Mouse (Mus musculus): ENCODE results near the gene 4933428G20Rik. TPM values are rescaled to one million over a fixed set of nuclear protein-coding genes. Genes with fewer than 3 reads are reported as not detected.
A peak's percentile ranks its signal among the peaks of the same experiment; 100 is the strongest.

The 4933428G20Rik gene
- total and polyA plus RNA-seq, 3 experiments: not detected

GRCm38 (mm10) chr11:97445999-97446511, 54.1 kb downstream of the 4933428G20Rik start:
- Histone ChIP-seq H3K4me1 (ENCODE audit: insufficient read depth, low read depth, low read length) (peaks cover 100% of the 10 kb centered on the region), H3K27me3 (ENCODE audit: insufficient read depth, low read length) (peaks cover under 1% of the 10 kb centered on the region), H3K4me3 (ENCODE audit: low read depth, low read length) (peak overlapping the region; percentile 56; the same call in 1 of the 2 replicates), H3K36me3 (replicated peaks) (peaks cover 65% of the 10 kb centered on the region), H3K9me3 (replicated peaks) (no peaks in the 10 kb centered on the region)
- peak; percentile 84 for DNase-seq (ENCODE audit: low spot score)
- no peak for TF ChIP-seq GATA2 (IDR thresholded peaks at IDR 0.05; ENCODE audit: borderline replicate concordance, low read depth, low read length)
- TF ChIP-seq CTCF (IDR thresholded peaks at IDR 0.05; ENCODE audit: low read depth, low read length): no peak
- TF ChIP-seq POLR2AphosphoS5 (IDR thresholded peaks at IDR 0.05; ENCODE audit: insufficient replicate concordance, low read depth, low read length): no peak
- no peak for TF ChIP-seq GATA1 (IDR thresholded peaks at IDR 0.05; ENCODE audit: borderline replicate concordance, low read length)
- peak; percentile 92 for TF ChIP-seq TAL1 (conservative IDR thresholded peaks at IDR 0.05; ENCODE audit: low read depth, low read length)
- ATAC-seq (ENCODE audit: extremely low read depth, insufficient number of reproducible peaks, low FRiP score, poor library complexity, severe bottlenecking): peak; percentile 70

GRCm38 (mm10) chr11:97445596-97445995, 54.5 kb downstream of the 4933428G20Rik start:
- Histone ChIP-seq H3K4me3 (ENCODE audit: low read depth, low read length) (peak overlapping the region; percentile 52; the same call in 1 of the 2 replicates), H3K9me3 (replicated peaks) (no peaks in the 10 kb centered on the region), H3K4me1 (ENCODE audit: insufficient read depth, low read depth, low read length) (peaks cover 100% of the 10 kb centered on the region), H3K27me3 (ENCODE audit: insufficient read depth, low read length) (peaks cover 5% of the 10 kb centered on the region), H3K36me3 (replicated peaks) (peaks cover 61% of the 10 kb centered on the region)
- no peak for TF ChIP-seq TAL1 (conservative IDR thresholded peaks at IDR 0.05; ENCODE audit: low read depth, low read length)
- DNase-seq (ENCODE audit: low spot score) (no peak), ATAC-seq (ENCODE audit: extremely low read depth, insufficient number of reproducible peaks, low FRiP score, poor library complexity, severe bottlenecking) (no peak)

GRCm38 (mm10) chr11:97442891-97443675, 57.1 kb downstream of the 4933428G20Rik start:
- DNase-seq (ENCODE audit: low spot score) (no peak), ATAC-seq (ENCODE audit: extremely low read depth, insufficient number of reproducible peaks, low FRiP score, poor library complexity, severe bottlenecking) (no peak)
- peaks cover 100% of the 10 kb centered on the region for H3K4me1 ChIP-seq (ENCODE audit: insufficient read depth, low read depth, low read length)
- H3K4me3 ChIP-seq (ENCODE audit: low read depth, low read length): peak overlapping the region; percentile 44; the same call in 1 of the 2 replicates
- H3K9me3 ChIP-seq (replicated peaks): no peaks in the 10 kb centered on the region
- TF ChIP-seq GATA1 (IDR thresholded peaks at IDR 0.05; ENCODE audit: borderline replicate concordance, low read length) (no peak), POLR2AphosphoS5 (IDR thresholded peaks at IDR 0.05; ENCODE audit: insufficient replicate concordance, low read depth, low read length) (no peak), TAL1 (conservative IDR thresholded peaks at IDR 0.05; ENCODE audit: low read depth, low read length) (no peak), CTCF (IDR thresholded peaks at IDR 0.05; ENCODE audit: low read depth, low read length) (no peak), GATA2 (IDR thresholded peaks at IDR 0.05; ENCODE audit: borderline replicate concordance, low read depth, low read length) (no peak)
- H3K27me3 ChIP-seq (ENCODE audit: insufficient read depth, low read length): peaks cover 21% of the 10 kb centered on the region
- H3K36me3 ChIP-seq (replicated peaks): peaks cover 49% of the 10 kb centered on the region

GRCm38 (mm10) chr11:97441658-97442125, 58.4 kb downstream of the 4933428G20Rik start:
- H3K36me3 ChIP-seq (replicated peaks): peaks cover 44% of the 10 kb centered on the region
- peaks cover 21% of the 10 kb centered on the region for H3K27me3 ChIP-seq (ENCODE audit: insufficient read depth, low read length)
- peak overlapping the region; percentile 50; the same call in 1 of the 2 replicates for H3K4me3 ChIP-seq (ENCODE audit: low read depth, low read length)
- DNase-seq (ENCODE audit: low spot score) (no peak), ATAC-seq (ENCODE audit: extremely low read depth, insufficient number of reproducible peaks, low FRiP score, poor library complexity, severe bottlenecking) (peak; percentile 29; the same call in 1 of the 2 replicates)
- H3K4me1 ChIP-seq (ENCODE audit: insufficient read depth, low read depth, low read length): peaks cover 94% of the 10 kb centered on the region
- H3K9me3 ChIP-seq (replicated peaks): no peaks in the 10 kb centered on the region
- TF ChIP-seq GATA1 (IDR thresholded peaks at IDR 0.05; ENCODE audit: borderline replicate concordance, low read length) (no peak), CTCF (IDR thresholded peaks at IDR 0.05; ENCODE audit: low read depth, low read length) (no peak), TAL1 (conservative IDR thresholded peaks at IDR 0.05; ENCODE audit: low read depth, low read length) (no peak), POLR2AphosphoS5 (IDR thresholded peaks at IDR 0.05; ENCODE audit: insufficient replicate concordance, low read depth, low read length) (no peak), GATA2 (IDR thresholded peaks at IDR 0.05; ENCODE audit: borderline replicate concordance, low read depth, low read length) (no peak)

- TF ChIP-seq CTCF (IDR thresholded peaks at IDR 0.05; ENCODE audit: low read depth, low read length) (no peak), TAL1 (conservative IDR thresholded peaks at IDR 0.05; ENCODE audit: low read depth, low read length) (no peak), GATA2 (IDR thresholded peaks at IDR 0.05; ENCODE audit: borderline replicate concordance, low read depth, low read length) (no peak), POLR2AphosphoS5 (IDR thresholded peaks at IDR 0.05; ENCODE audit: insufficient replicate concordance, low read depth, low read length) (no peak), GATA1 (IDR thresholded peaks at IDR 0.05; ENCODE audit: borderline replicate concordance, low read length) (no peak)
- peaks cover 48% of the 10 kb centered on the region for H3K36me3 ChIP-seq (replicated peaks)
- H3K9me3 ChIP-seq (replicated peaks): no peaks in the 10 kb centered on the region
- peaks cover 21% of the 10 kb centered on the region for H3K27me3 ChIP-seq (ENCODE audit: insufficient read depth, low read length)
- peaks cover 94% of the 10 kb centered on the region for H3K4me1 ChIP-seq (ENCODE audit: insufficient read depth, low read depth, low read length)
- no peak for ATAC-seq (ENCODE audit: extremely low read depth, insufficient number of reproducible peaks, low FRiP score, poor library complexity, severe bottlenecking)
- DNase-seq (ENCODE audit: low spot score): no peak
- H3K4me3 ChIP-seq (ENCODE audit: low read depth, low read length): peak overlapping the region; percentile 74; the same call in 1 of the 2 replicates
These were observed 59.0 kb downstream of the 4933428G20Rik start for GRCm38 (mm10) chr11:97441036-97441657.

Other genes starting within 250 kb of the 4933428G20Rik start
- 81.3 and 87.9 TPM in 2 replicates for gene Npepps, start 219.7 kb downstream of the 4933428G20Rik start, total RNA-seq (2014; fragmentation: Nextera tagmentation)
- 50.2 and 53.6 TPM in 2 replicates for gene Npepps, start 219.7 kb downstream of the 4933428G20Rik start, total RNA-seq (2017)
- gene Npepps, start 219.7 kb downstream of the 4933428G20Rik start, polyA plus RNA-seq (2012): 23.5 and 35.8 TPM in 2 replicates
- 77.5 and 85.1 TPM in 2 replicates for gene Mrpl45, start 184.6 kb downstream of the 4933428G20Rik start, total RNA-seq (2014; fragmentation: Nextera tagmentation)
- 46.3 and 46.8 TPM in 2 replicates for gene Mrpl45, start 184.6 kb downstream of the 4933428G20Rik start, total RNA-seq (2017)
- gene Mrpl45, start 184.6 kb downstream of the 4933428G20Rik start, polyA plus RNA-seq (2012): 8.3 and 13.1 TPM in 2 replicates
- gene Gpr179, start 148.3 kb downstream of the 4933428G20Rik start, total RNA-seq (2014; fragmentation: Nextera tagmentation): not detected in 2 replicates
- 0.06 and 0.11 TPM in 2 replicates for gene Gpr179, start 148.3 kb downstream of the 4933428G20Rik start, total RNA-seq (2017)
- 0.01 and 0.02 TPM in 2 replicates for gene Gpr179, start 148.3 kb downstream of the 4933428G20Rik start, polyA plus RNA-seq (2012)
- 14.9 and 49.0 TPM in 2 replicates for gene Socs7, start 137.8 kb downstream of the 4933428G20Rik start, total RNA-seq (2014; fragmentation: Nextera tagmentation)
- 11.3 and 15.4 TPM in 2 replicates for gene Socs7, start 137.8 kb downstream of the 4933428G20Rik start, total RNA-seq (2017)
- gene Socs7, start 137.8 kb downstream of the 4933428G20Rik start, polyA plus RNA-seq (2012): 5.2 and 6.0 TPM in 2 replicates
- gene Arhgap23, start 84.8 kb downstream of the 4933428G20Rik start, total RNA-seq (2014; fragmentation: Nextera tagmentation): 8.5 and 17.9 TPM in 2 replicates
- gene Arhgap23, start 84.8 kb downstream of the 4933428G20Rik start, total RNA-seq (2017): 2.4 and 4.4 TPM in 2 replicates
- 18.6 and 21.9 TPM in 2 replicates for gene Arhgap23, start 84.8 kb downstream of the 4933428G20Rik start, polyA plus RNA-seq (2012)
- gene Srcin1, start 75.8 kb upstream of the 4933428G20Rik start, total RNA-seq (2014; fragmentation: Nextera tagmentation): 0.15 TPM in 2 replicates
- gene Srcin1, start 75.8 kb upstream of the 4933428G20Rik start, total RNA-seq (2017): 0.29 and 0.49 TPM in 2 replicates
- gene Srcin1, start 75.8 kb upstream of the 4933428G20Rik start, polyA plus RNA-seq (2012): 0.21 and 0.25 TPM in 2 replicates
- gene Epop, start 129.4 kb upstream of the 4933428G20Rik start, total RNA-seq (2014; fragmentation: Nextera tagmentation): 2.6 and 4.5 TPM in 2 replicates
- 2.7 and 3.9 TPM in 2 replicates for gene Epop, start 129.4 kb upstream of the 4933428G20Rik start, total RNA-seq (2017)
- 60.9 and 77.7 TPM in 2 replicates for gene Epop, start 129.4 kb upstream of the 4933428G20Rik start, polyA plus RNA-seq (2012)
- gene Mllt6, start 163.1 kb upstream of the 4933428G20Rik start, total RNA-seq (2014; fragmentation: Nextera tagmentation): 16.5 and 18.7 TPM in 2 replicates
- 10.9 and 11.2 TPM in 2 replicates for gene Mllt6, start 163.1 kb upstream of the 4933428G20Rik start, total RNA-seq (2017)
- gene Mllt6, start 163.1 kb upstream of the 4933428G20Rik start, polyA plus RNA-seq (2012): 38.3 and 42.6 TPM in 2 replicates
- 14.7 and 19.1 TPM in 2 replicates for gene Cisd3, start 185.5 kb upstream of the 4933428G20Rik start, total RNA-seq (2014; fragmentation: Nextera tagmentation)
- 8.8 and 14.9 TPM in 2 replicates for gene Cisd3, start 185.5 kb upstream of the 4933428G20Rik start, total RNA-seq (2017)
- 0.69 and 2.6 TPM in 2 replicates for gene Cisd3, start 185.5 kb upstream of the 4933428G20Rik start, polyA plus RNA-seq (2012)
- 5.4 and 7.2 TPM in 2 replicates for gene Pcgf2, start 200.2 kb upstream of the 4933428G20Rik start, total RNA-seq (2014; fragmentation: Nextera tagmentation)
- gene Pcgf2, start 200.2 kb upstream of the 4933428G20Rik start, total RNA-seq (2017): 0.41 TPM in 1 of 2 replicates, not detected in the other
- gene Pcgf2, start 200.2 kb upstream of the 4933428G20Rik start, polyA plus RNA-seq (2012): 18.5 and 21.1 TPM in 2 replicates
- 49.9 and 78.3 TPM in 2 replicates for gene Psmb3, start 203.1 kb upstream of the 4933428G20Rik start, total RNA-seq (2014; fragmentation: Nextera tagmentation)
- gene Psmb3, start 203.1 kb upstream of the 4933428G20Rik start, total RNA-seq (2017): 191 and 258 TPM in 2 replicates
- gene Psmb3, start 203.1 kb upstream of the 4933428G20Rik start, polyA plus RNA-seq (2012): 23.7 and 93.4 TPM in 2 replicates
- gene Pip4k2b, start 244.4 kb upstream of the 4933428G20Rik start, total RNA-seq (2014; fragmentation: Nextera tagmentation): 19.6 and 23.2 TPM in 2 replicates
- gene Pip4k2b, start 244.4 kb upstream of the 4933428G20Rik start, total RNA-seq (2017): 14.5 and 16.7 TPM in 2 replicates
- 22.0 and 25.6 TPM in 2 replicates for gene Pip4k2b, start 244.4 kb upstream of the 4933428G20Rik start, polyA plus RNA-seq (2012)